Mouse (Mus musculus) embryonic facial prominence, embryonic 11.5 days (tissue): ENCODE results near the gene Tedc2. TPM values are rescaled to one million over a fixed set of nuclear protein-coding genes. Genes with fewer than 3 reads are reported as not detected.

ENCODE experiments used
- ATAC-seq: fragments of 200-750 bp; cut with Nextera tagmentation; replicated peaks from 2 replicates; pipeline ENCODE4 v1.8.0; 2017; ENCODE audit warnings: low read depth; ENCODE audit not compliant: insufficient number of reproducible peaks, low FRiP score, low TSS enrichment
- DNase-seq: peaks from one replicate; pipeline ENCODE4 v3.0.0-alpha.2; 2015; ENCODE audit warnings: low spot score
- H3K27ac ChIP-seq: fragments of 300-500 bp; sonication (generic); replicated peaks from 2 replicates; pipeline ENCODE4 v1.5.1; 2014; ENCODE audit warnings: mild to moderate bottlenecking, low read depth, low read length, control low read depth
- H3K27me3 ChIP-seq: fragments of 300-500 bp; sonication (generic); 2 replicates; pipeline ENCODE4 v1.6.1; 2014; ENCODE audit warnings: mild to moderate bottlenecking, low read length, moderate library complexity, mixed read lengths; ENCODE audit not compliant: control insufficient read depth, insufficient read depth
- H3K36me3 ChIP-seq: fragments of 300-500 bp; sonication (generic); replicated peaks from 2 replicates; pipeline ENCODE4 v1.6.1; 2014; ENCODE audit warnings: low read depth, mild to moderate bottlenecking, low read length, moderate library complexity, mixed read lengths; ENCODE audit not compliant: control insufficient read depth, insufficient read depth
- H3K4me1 ChIP-seq: fragments of 300-500 bp; sonication (generic); 2 replicates; pipeline ENCODE4 v1.6.1; 2014; ENCODE audit warnings: low read length, mixed read lengths; ENCODE audit not compliant: control insufficient read depth, insufficient read depth
- H3K4me2 ChIP-seq: fragments of 300-500 bp; sonication (generic); 2 replicates; pipeline ENCODE4 v1.6.1; 2014; ENCODE audit warnings: low read depth, mild to moderate bottlenecking, control low read depth, low read length, moderate library complexity
- H3K4me3 ChIP-seq: fragments of 300-500 bp; sonication (generic); 2 replicates; pipeline ENCODE4 v1.5.1; 2014; ENCODE audit warnings: low read depth, low read length, control low read depth
- H3K9ac ChIP-seq: fragments of 300-500 bp; sonication (generic); replicated peaks from 2 replicates; pipeline ENCODE4 v1.6.1; 2014; ENCODE audit warnings: mild to moderate bottlenecking, control low read depth, low read length
- H3K9me3 ChIP-seq: fragments of 300-500 bp; sonication (generic); replicated peaks from 2 replicates; pipeline ENCODE4 v1.6.1; 2016; ENCODE audit warnings: mild to moderate bottlenecking, low read length, inconsistent platforms, mixed read lengths; ENCODE audit not compliant: control insufficient read depth
- WGBS: fragments of 180-500 bp; shearing (Covaris S2); extraction: QIAGEN DNeasy Blood & Tissue Kit; methylation state at CpG from one replicate; pipeline ENCODE4 v1.1.7; 2014; 5-methylcytosine and 5-hydroxymethylcytosine counted together
- polyA plus RNA-seq: library from polyadenylated mRNA; unstranded; fragments of >200 nt; fragmentation: Nextera tagmentation; extraction: Ambion mirVana; gene quantifications from 2 replicates; pipeline ENCODE4 v1.2.1, GENCODE M21; 2014

Gene Tedc2
- polyA plus RNA-seq, 1 experiment from 2014 or later, result 21.7 TPM

- WGBS, result 59% methylated on average over 4 of the region's 4 CpGs
- no peak for ATAC-seq
- no peak overlapping the region for H3K4me3 ChIP-seq
- no peaks in the 10 kb centered on the region for H3K27me3 ChIP-seq
- no peaks in the 10 kb centered on the region for H3K4me1 ChIP-seq
- H3K4me2 ChIP-seq, result no peak overlapping the region
- no peak for DNase-seq
- H3K36me3 ChIP-seq, result no peaks in the 10 kb centered on the region
- H3K9me3 ChIP-seq, result no peaks in the 10 kb centered on the region
- H3K9ac ChIP-seq, result no peak overlapping the region
- no peak overlapping the region for H3K27ac ChIP-seq
These were observed 20.9 kb downstream of the Tedc2 start for GRCm38 (mm10) chr17:24199741-24200140.

- Histone ChIP-seq H3K4me3 (no peak overlapping the region), H3K9me3 (no peaks in the 10 kb centered on the region), H3K27ac (no peak overlapping the region), H3K4me2 (no peak overlapping the region), H3K36me3 (no peaks in the 10 kb centered on the region), H3K9ac (no peak overlapping the region), H3K4me1 (no peaks in the 10 kb centered on the region), H3K27me3 (no peaks in the 10 kb centered on the region)
- DNase-seq (no peak), ATAC-seq (no peak)
- WGBS, result 85% methylated on average over 4 of the region's 4 CpGs
These were observed 21.4 kb downstream of the Tedc2 start for GRCm38 (mm10) chr17:24199252-24199651.

DNA sequence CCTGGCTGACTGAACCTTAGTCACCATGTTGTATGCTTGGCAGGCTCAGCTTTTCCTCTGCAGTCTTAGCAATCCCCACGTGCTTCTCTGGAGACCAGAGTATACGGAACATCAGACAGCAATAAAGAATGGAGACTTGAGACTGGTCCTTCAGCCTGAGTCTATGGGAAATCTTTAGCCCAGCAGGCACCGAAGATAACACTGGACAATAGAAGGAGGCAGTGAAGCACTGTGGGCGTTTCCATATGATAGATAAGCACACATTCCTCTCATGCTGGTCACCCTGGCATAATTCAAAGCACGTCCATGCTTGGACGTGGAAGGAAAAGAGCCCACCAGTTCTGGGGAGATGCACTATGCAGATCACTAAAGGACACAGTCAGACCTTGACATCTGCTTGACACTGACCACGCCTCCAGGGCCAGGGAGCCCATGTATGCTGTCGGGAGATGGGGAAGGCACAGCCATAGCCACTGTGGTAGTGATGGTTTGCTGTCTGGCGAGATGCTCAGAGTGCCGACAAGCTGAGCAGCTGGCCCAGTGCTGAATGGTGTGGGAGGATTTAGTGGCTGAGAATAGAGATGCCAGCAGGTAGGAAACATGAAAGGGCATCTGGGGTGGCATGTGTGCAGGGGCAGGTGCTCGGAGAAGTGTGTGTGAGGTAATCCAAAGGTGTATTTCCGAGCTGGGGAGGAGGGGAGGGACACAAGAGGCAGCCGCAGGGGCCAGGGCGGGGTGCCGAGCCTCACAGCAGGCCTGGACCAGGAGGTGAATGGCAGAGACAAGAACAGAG, 23.4 kb downstream of the Tedc2 start:
- DNase-seq (no peak), ATAC-seq (no peak)
- WGBS, result 71% methylated on average over 15 of the region's 15 CpGs
- Histone ChIP-seq H3K36me3 (no peaks in the 10 kb centered on the region), H3K27me3 (no peaks in the 10 kb centered on the region), H3K4me2 (no peak overlapping the region), H3K27ac (no peak overlapping the region), H3K9ac (no peak overlapping the region), H3K4me1 (no peaks in the 10 kb centered on the region), H3K9me3 (no peaks in the 10 kb centered on the region), H3K4me3 (no peak overlapping the region)

GRCm38 (mm10) chr17:24195349-24195748, 25.3 kb downstream of the Tedc2 start:
- 67% methylated on average over 2 of the region's 2 CpGs for WGBS

GRCm38 (mm10) chr17:24193769-24194168, 26.9 kb downstream of the Tedc2 start:
- Histone ChIP-seq H3K9me3 (no peaks in the 10 kb centered on the region), H3K4me3 (no peak overlapping the region), H3K4me1 (no peaks in the 10 kb centered on the region), H3K27ac (no peak overlapping the region), H3K9ac (no peak overlapping the region), H3K4me2 (no peak overlapping the region), H3K27me3 (no peaks in the 10 kb centered on the region), H3K36me3 (no peaks in the 10 kb centered on the region)
- 89% methylated on average over 5 of the region's 5 CpGs for WGBS
- DNase-seq (no peak), ATAC-seq (no peak)

More at GRCm38 (mm10) chr17:24195349-24195748, 25.3 kb downstream of the Tedc2 start:
- DNase-seq (no peak), ATAC-seq (no peak)
- Histone ChIP-seq H3K4me3 (no peak overlapping the region), H3K27me3 (no peaks in the 10 kb centered on the region), H3K9me3 (no peaks in the 10 kb centered on the region), H3K4me2 (no peak overlapping the region), H3K36me3 (no peaks in the 10 kb centered on the region), H3K27ac (no peak overlapping the region), H3K9ac (no peak overlapping the region), H3K4me1 (no peaks in the 10 kb centered on the region)

- Histone ChIP-seq H3K27me3 (no peaks in the 10 kb centered on the region), H3K4me1 (no peaks in the 10 kb centered on the region), H3K9ac (no peak overlapping the region), H3K27ac (no peak overlapping the region), H3K9me3 (no peaks in the 10 kb centered on the region), H3K36me3 (no peaks in the 10 kb centered on the region), H3K4me3 (no peak overlapping the region), H3K4me2 (no peak overlapping the region)
- WGBS, result 85% methylated on average over 8 of the region's 8 CpGs
- ATAC-seq (no peak), DNase-seq (no peak)
These were observed 27.4 kb downstream of the Tedc2 start for GRCm38 (mm10) chr17:24193268-24193667.

DNA sequence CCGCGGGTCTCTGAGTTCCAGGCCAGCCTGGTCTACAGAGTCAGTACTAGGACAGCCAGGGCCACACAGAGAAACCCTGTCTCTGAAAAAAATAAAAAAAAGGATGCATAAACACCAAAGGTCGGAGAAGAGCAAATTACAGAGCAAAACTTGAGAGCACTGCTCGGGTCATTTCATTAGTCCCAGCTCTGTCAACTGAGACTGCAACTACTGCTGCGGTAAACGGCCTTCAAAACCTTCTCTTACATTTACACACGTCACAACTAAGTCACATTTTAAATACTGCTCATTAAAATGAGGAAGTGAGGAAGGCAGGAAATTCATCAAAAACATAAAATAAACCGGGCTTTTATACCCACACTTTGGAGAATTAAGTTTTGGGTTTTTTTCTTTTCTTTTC, 27.8 kb downstream of the Tedc2 start:
- Histone ChIP-seq H3K9ac (no peak overlapping the region), H3K4me2 (no peak overlapping the region), H3K9me3 (no peaks in the 10 kb centered on the region), H3K27ac (no peak overlapping the region), H3K4me3 (no peak overlapping the region), H3K27me3 (no peaks in the 10 kb centered on the region), H3K36me3 (no peaks in the 10 kb centered on the region), H3K4me1 (no peaks in the 10 kb centered on the region)
- DNase-seq, result no peak
- ATAC-seq, result no peak
- WGBS, result 77% methylated on average over 8 of the region's 8 CpGs

- Histone ChIP-seq H3K9ac (no peak overlapping the region), H3K4me3 (no peak overlapping the region), H3K4me2 (no peak overlapping the region), H3K4me1 (no peaks in the 10 kb centered on the region), H3K27ac (no peak overlapping the region), H3K36me3 (no peaks in the 10 kb centered on the region), H3K9me3 (no peaks in the 10 kb centered on the region), H3K27me3 (no peaks in the 10 kb centered on the region)
- DNase-seq (no peak), ATAC-seq (no peak)
- 69% methylated on average over 4 of the region's 4 CpGs for WGBS
These were observed 29.2 kb downstream of the Tedc2 start for GRCm38 (mm10) chr17:24191481-24191880.
